Mouse (Mus musculus) WW6 (cell line): ENCODE measurements around the gene Gm3336.

ENCODE experiments used
- DNase-seq: peaks from one replicate; pipeline ENCODE4 v3.0.0-alpha.2; 2013; ENCODE audit warnings: low read depth, low spot score

The Gm3336 gene

GRCm38 (mm10) chr8:70763354-70763753 is 45.0 kb downstream of the Gm3336 start:
- DNase-seq = no peak

GRCm38 (mm10) chr8:70764026-70764425 is 45.7 kb downstream of the Gm3336 start:
- no peak for DNase-seq

GRCm38 (mm10) chr8:70764676-70765075 is 46.3 kb downstream of the Gm3336 start:
- DNase-seq = no peak

- DNase-seq = no peak
Measured at GRCm38 (mm10) chr8:70765329-70765728, 47.0 kb downstream of the Gm3336 start.

GRCm38 (mm10) chr8:70765838-70766570 is 47.7 kb downstream of the Gm3336 start:
- no peak for DNase-seq

- DNase-seq = peak; percentile 76
Measured at GRCm38 (mm10) chr8:70766571-70767440, 48.5 kb downstream of the Gm3336 start.

- DNase-seq = no peak
Measured at GRCm38 (mm10) chr8:70767503-70767902, 49.2 kb downstream of the Gm3336 start.

GRCm38 (mm10) chr8:70768231-70768776 is 50.0 kb downstream of the Gm3336 start:
- DNase-seq = no peak

- no peak for DNase-seq
Measured at GRCm38 (mm10) chr8:70768956-70769355, 50.6 kb downstream of the Gm3336 start.

GRCm38 (mm10) chr8:70769359-70769758 is 51.0 kb downstream of the Gm3336 start:
- peak; percentile 98 for DNase-seq

- no peak for DNase-seq
Measured at GRCm38 (mm10) chr8:70769858-70770257, 51.5 kb downstream of the Gm3336 start.

- DNase-seq = no peak
Measured at GRCm38 (mm10) chr8:70770748-70771147, 52.4 kb downstream of the Gm3336 start.

GRCm38 (mm10) chr8:70771217-70771616 is 52.9 kb downstream of the Gm3336 start:
- DNase-seq = no peak

GRCm38 (mm10) chr8:70772075-70772474 is 53.7 kb downstream of the Gm3336 start:
- no peak for DNase-seq
